Mouse (Mus musculus): ENCODE measurements around the gene Klf12.
"Not testable (repeated sequence)": the region's sequence is repeated elsewhere in the genome, so short reads cannot be mapped to it uniquely, and the experiment has no call there.

Gene Klf12

DNA sequence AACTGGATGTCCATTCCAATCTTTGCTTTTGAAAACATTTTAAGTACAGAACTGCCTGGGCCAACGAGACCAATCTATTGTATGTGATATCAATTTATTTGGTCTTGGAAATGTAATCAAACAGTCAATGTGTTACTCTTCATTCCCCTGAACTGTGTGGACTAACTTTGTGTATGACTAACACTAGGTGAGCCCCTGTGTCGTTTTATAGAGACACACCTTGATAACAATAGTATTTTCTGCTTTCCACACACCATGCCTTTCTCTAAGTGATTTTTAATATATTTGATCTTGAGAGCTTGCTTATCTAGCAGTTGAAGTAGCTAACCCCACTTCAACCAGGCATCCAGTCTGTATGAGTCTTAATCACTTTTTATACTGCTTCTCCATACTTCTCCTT is 398.0 kb downstream of the Klf12 start:
- DNase-seq (ENCODE audit: low spot score in 2 of 2), result no peak

- DNase-seq (ENCODE audit: low spot score in 2 of 2), result no peak
These were observed 398.9 kb downstream of the Klf12 start for GRCm38 (mm10) chr14:99885562-99885961.

- no peak for DNase-seq (ENCODE audit: low spot score in 2 of 2)
These were observed 399.4 kb downstream of the Klf12 start for GRCm38 (mm10) chr14:99885128-99885527.

DNA sequence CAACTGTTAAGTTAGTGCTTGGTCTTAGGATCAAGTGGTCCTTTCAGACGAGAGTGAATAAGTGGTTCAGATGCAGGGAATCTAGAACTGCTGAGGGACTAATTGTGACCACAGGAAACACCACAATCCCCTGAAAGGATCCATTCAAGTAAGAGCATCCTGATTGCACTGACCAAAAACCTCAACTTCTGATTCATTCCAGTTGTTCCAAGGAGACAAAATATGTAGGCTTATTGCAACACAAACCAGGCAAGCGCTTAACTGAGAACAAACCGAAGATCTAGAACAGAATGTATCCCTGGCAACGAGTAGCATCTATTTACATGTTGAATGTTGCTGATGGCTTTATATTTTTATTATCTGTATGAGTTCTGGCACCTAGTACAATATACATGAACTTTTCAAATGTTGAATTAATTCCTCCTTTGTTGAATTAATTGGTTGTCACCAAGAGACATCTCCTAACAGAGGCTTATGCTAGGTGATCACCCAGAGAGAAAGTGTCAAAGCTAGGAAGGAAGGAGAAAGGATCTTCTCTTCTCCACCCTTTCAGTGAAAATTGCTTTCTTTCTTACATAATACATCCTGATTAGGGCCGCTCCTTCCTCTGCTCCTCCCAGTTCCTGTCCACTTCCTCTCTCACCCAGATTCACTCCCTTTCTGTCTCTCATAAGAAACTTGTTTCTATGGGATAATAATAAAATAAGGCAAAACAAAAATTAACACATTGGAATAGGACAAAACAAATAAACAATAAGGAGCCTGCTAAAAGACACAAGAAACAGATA is 407.5 kb downstream of the Klf12 start:
- DNase-seq (ENCODE audit: low spot score in 2 of 2), result no peak

DNA sequence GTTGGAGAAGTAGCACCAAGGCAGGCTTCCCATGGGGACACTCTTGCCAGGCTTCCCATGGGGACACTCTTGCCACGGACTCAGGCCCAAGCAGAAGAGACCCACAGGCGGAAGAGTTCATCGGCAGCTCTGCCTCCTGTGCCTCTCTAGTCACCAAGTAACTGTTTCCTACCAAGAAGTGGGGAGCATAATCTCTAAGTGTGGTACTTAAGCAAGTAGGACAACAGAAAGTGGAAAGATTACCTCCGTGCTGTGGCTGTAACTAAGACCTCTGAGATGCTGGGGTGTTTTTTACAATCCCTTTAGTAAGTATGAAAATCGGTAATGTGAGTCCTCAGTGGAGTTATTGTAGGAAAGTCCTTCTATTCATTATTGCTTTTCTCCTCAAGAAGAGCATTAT is 410.8 kb downstream of the Klf12 start:
- DNase-seq (ENCODE audit: low spot score in 2 of 2), result no peak

DNA sequence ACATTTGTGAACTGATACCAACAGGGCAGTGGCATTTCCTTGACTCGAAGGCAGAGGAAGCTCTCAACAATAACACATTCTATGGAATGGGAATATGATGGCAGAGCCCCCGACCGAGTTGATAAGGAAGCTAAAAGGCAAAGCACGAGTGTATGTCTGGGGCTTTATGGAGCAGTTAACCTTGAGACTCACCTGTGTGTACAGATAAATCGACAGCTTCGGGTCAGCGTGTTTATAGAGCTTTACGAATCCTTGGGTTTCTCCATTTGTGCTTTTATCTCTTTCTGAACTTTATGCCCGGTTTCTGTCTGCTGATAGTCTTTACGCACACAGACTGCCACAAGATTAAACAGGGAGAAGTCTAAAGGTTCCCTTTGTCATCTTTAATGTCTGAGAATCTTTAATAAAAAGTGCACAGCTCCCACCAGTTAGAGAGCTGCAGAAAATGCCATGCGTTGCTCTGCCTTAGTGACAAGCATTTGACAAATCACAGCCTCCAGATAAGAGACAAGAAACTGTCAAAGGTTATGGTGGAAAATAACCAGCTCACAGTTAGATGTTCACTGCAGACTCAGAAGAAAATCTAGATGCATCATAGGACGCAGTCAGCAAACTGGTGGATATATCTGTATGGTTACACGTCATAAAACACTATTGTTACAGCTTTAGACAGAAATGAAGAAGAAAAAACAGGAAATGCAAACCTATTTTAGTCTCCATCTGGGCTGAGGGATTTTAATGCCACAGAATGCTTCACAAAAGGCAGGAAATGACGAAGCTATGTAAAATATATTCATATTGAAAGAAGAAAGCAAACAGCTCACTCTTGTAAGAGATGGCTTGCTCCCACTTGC is 428.1 kb downstream of the Klf12 start:
- no peak for DNase-seq (ENCODE audit: low spot score in 2 of 2)

DNA sequence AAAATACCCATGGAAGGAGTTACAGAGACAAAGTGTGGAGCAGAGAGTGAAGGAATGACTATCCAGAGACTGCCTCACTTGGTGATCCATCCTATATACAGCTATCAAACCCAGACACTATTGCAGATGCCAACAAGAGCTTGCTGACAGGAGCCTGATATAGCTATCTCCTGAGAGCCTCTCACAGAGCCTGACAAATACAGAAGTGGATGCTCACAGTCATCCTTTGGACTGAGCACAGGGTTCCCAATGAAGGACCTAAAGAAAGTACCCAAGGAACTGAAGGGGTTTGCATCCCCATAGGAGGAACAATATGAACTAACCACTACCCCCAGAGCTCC is 430.0 kb downstream of the Klf12 start:
- DNase-seq (ENCODE audit: low spot score in 2 of 2), result not testable (repeated sequence)

- DNase-seq (ENCODE audit: low spot score in 2 of 2), result not testable (repeated sequence)
These were observed 430.6 kb downstream of the Klf12 start for GRCm38 (mm10) chr14:99853769-99854466.

- no peak for DNase-seq (ENCODE audit: low spot score in 2 of 2)
These were observed 434.1 kb downstream of the Klf12 start for GRCm38 (mm10) chr14:99850350-99850749.

GRCm38 (mm10) chr14:99847502-99847901 is 437.0 kb downstream of the Klf12 start:
- DNase-seq (ENCODE audit: low spot score in 2 of 2), result no peak

- no peak for DNase-seq (ENCODE audit: low spot score in 2 of 2)
These were observed 457.8 kb downstream of the Klf12 start for GRCm38 (mm10) chr14:99826713-99827112.
